ENCODE assay signal across 8 mouse cellular contexts in the genomic region with DNA sequence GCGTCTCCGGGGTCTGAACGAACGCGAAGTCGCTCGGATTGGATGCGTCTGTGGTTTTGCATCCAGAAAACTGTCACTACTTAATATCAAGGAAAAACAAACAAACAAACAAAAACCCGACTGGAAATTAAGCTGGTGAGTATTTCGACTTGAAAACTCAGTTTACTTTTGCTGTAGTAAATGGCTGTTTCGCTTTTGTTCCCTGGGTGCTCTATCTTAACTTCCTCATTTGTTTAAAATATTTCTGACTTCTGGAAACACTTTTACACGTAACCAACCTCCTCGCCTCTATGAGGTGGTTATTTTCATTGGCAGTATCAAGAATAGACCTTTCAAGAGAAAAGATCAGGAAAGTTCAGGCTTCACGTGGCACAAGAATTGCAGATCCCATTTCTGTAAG. TPM values are rescaled to one million over a fixed set of nuclear protein-coding genes. Genes with fewer than 3 reads are reported as not detected.
DNase-seq lines count a peak whose midpoint lies in the region; ATAC-seq and TF ChIP-seq lines count a peak whose summit lies in the region.

No protein-coding gene starts in this region.

- TF ChIP-seq POLR2A in cerebellum, adult 2 months (IDR thresholded peaks at IDR 0.05; ENCODE audit: borderline replicate concordance, insufficient read depth, low read length) = no peak
- no peak for TF ChIP-seq POLR2A in spleen, adult 2 months (IDR thresholded peaks at IDR 0.05; ENCODE audit: low read depth, low read length)

- peak overlapping the region; percentile 91 for H3K4me3 ChIP-seq in cerebellum, adult 2 months (replicated peaks; ENCODE audit: insufficient read depth, low read depth, low read length)
- H3K4me3 ChIP-seq in spleen, adult 2 months (ENCODE audit: extremely low read depth, insufficient read depth, insufficient read length) = peak overlapping the region; percentile 87
- peak overlapping the region; percentile 98 for H3K4me3 ChIP-seq in liver, embryonic 12.5 days
- H3K4me3 ChIP-seq in stomach, postnatal 0 days (ENCODE audit: low read depth, low read length) = peak overlapping the region; percentile 95

- H3K27ac ChIP-seq in cerebellum, adult 2 months (ENCODE audit: insufficient read depth, low read length) = 0 out of 2 replicates have a peak overlapping the region, but pooled peaks have one; percentile 73
- H3K27ac ChIP-seq in spleen, adult 2 months (ENCODE audit: insufficient read depth, low read length) = peak overlapping the region; percentile 98
- peak overlapping the region; percentile 98 for H3K27ac ChIP-seq in liver, embryonic 12.5 days
- H3K27ac ChIP-seq in stomach, postnatal 0 days (replicated peaks) = peak overlapping the region; percentile 97

- H3K27me3 ChIP-seq in cerebellum, adult 2 months (ENCODE audit: control insufficient read depth, insufficient read depth, low read length) = no peaks in the 10 kb centered on the region
- H3K27me3 ChIP-seq in spleen, adult 2 months (ENCODE audit: control insufficient read depth, insufficient read depth, low read length) = no peaks in the 10 kb centered on the region
- H3K27me3 ChIP-seq in liver, embryonic 12.5 days (replicated peaks) = no peaks in the 10 kb centered on the region
- H3K27me3 ChIP-seq in stomach, postnatal 0 days (ENCODE audit: control insufficient read depth, insufficient read depth, low read length) = no peaks in the 10 kb centered on the region

- DNase-seq in cerebellum, adult 2 months = no peak
- DNase-seq in cerebellum, postnatal 36 days = no peak
- DNase-seq in spleen, adult 2 months (ENCODE audit: low read depth in 1 of 2, low spot score in 2 of 2) = no peak
- no peak for DNase-seq in spleen, adult 18-20 months
- DNase-seq in stomach, postnatal 0 days (ENCODE audit: low spot score) = no peak
- DNase-seq in yolk sac, embryonic 10.5 days (ENCODE audit: low spot score) = no peak

- H3K36me3 ChIP-seq in spleen, adult 2 months (ENCODE audit: control insufficient read depth, insufficient read depth, low read length) = peaks cover 16% of the 10 kb centered on the region
- peaks cover 42% of the 10 kb centered on the region for H3K36me3 ChIP-seq in liver, embryonic 12.5 days
- peaks cover 6% of the 10 kb centered on the region for H3K36me3 ChIP-seq in stomach, postnatal 0 days (ENCODE audit: control insufficient read depth, insufficient read depth, low read length)

- H3K4me1 ChIP-seq in cerebellum, adult 2 months (ENCODE audit: control insufficient read depth, insufficient read depth, low read length) = no peaks in the 10 kb centered on the region; the same call in 1 of the 2 replicates
- H3K4me1 ChIP-seq in spleen, adult 2 months (ENCODE audit: control insufficient read depth, insufficient read depth, insufficient read length) = no peaks in the 10 kb centered on the region; the same call in none of the 2 replicates
- H3K4me1 ChIP-seq in liver, embryonic 12.5 days = peaks cover 24% of the 10 kb centered on the region
- H3K4me1 ChIP-seq in stomach, postnatal 0 days (replicated peaks; ENCODE audit: control insufficient read depth, insufficient read depth) = no peaks in the 10 kb centered on the region; the same call in 1 of the 2 replicates

- WGBS in cerebellum, adult 2 months = 7% methylated on average over 14 of the region's 14 CpGs
- under 1% methylated on average over 14 of the region's 14 CpGs for WGBS in spleen, adult 2 months
- WGBS in liver, embryonic 12.5 days (ENCODE audit: insufficient replicate concordance) = 5% methylated on average over 14 of the region's 14 CpGs
- WGBS in stomach, postnatal 0 days = 2% methylated on average over 14 of the region's 14 CpGs

- H3K9me3 ChIP-seq in liver, embryonic 12.5 days (replicated peaks) = no peaks in the 10 kb centered on the region
- H3K9me3 ChIP-seq in stomach, postnatal 0 days (ENCODE audit: control insufficient read depth, low read length) = no peaks in the 10 kb centered on the region

- no peak for TF ChIP-seq EP300 in stomach, postnatal 0 days (optimal IDR thresholded peaks at IDR 0.05)

- peak overlapping the region; percentile 81 for H3K4me2 ChIP-seq in liver, embryonic 12.5 days
- peak overlapping the region; percentile 69 for H3K4me2 ChIP-seq in stomach, postnatal 0 days (replicated peaks; ENCODE audit: low read depth)

- no peak for TF ChIP-seq CTCF in cerebellum, adult 2 months (IDR thresholded peaks at IDR 0.05; ENCODE audit: borderline replicate concordance, insufficient read depth, low read depth, low read length)
- no peak for TF ChIP-seq CTCF in spleen, adult 2 months (IDR thresholded peaks at IDR 0.05; ENCODE audit: extremely low read depth, insufficient read depth, insufficient read length, insufficient replicate concordance)
- no peak for TF ChIP-seq CTCF in stomach, postnatal 0 days (IDR thresholded peaks at IDR 0.05; ENCODE audit: low read depth)

- peak overlapping the region; percentile 87 for H3K9ac ChIP-seq in liver, embryonic 12.5 days
- peak overlapping the region; percentile 94 for H3K9ac ChIP-seq in stomach, postnatal 0 days (ENCODE audit: low read length)

- ATAC-seq in liver, embryonic 12.5 days = no peak
- no peak for ATAC-seq in stomach, postnatal 0 days (ENCODE audit: low FRiP score, low TSS enrichment)
- ATAC-seq in inflammation-experienced regulatory T-cells, adult 6 months = no peak

RNA-seq across cellular contexts. Expression of gene Cggbp1, which starts 1.1 kb away (rescaled TPM):
- polyA plus RNA-seq in cerebellum, adult 2 months (2012; rRNA removed) = 39.3 and 40.4 TPM in 2 replicates
- 6.9 and 7.3 TPM in 2 replicates for polyA plus RNA-seq in spleen, adult 2 months (2012; rRNA removed)
- polyA plus RNA-seq in liver, embryonic 12.5 days (2016; fragmentation: Nextera tagmentation; extraction: Ambion mirVana) = 40.1 and 42.4 TPM in 2 replicates
- polyA plus RNA-seq in stomach, postnatal 0 days (2015; fragmentation: Nextera tagmentation; extraction: Ambion mirVana) = 32.0 and 36.2 TPM in 2 replicates
- 10 to 100 TPM; 33.5 to 79.9 (median 39.7) TPM for polyA plus RNA-seq in inflammation-experienced regulatory T-cells, adult 6 months (2017; shearing (Covaris generic))

RNA-seq across cellular contexts. Expression of gene Zfp654, which starts 1.4 kb away (rescaled TPM):
- polyA plus RNA-seq in cerebellum, adult 2 months (2012; rRNA removed) = 10.3 and 10.4 TPM in 2 replicates
- 0.67 and 0.69 TPM in 2 replicates for polyA plus RNA-seq in spleen, adult 2 months (2012; rRNA removed)
- polyA plus RNA-seq in liver, embryonic 12.5 days (2016; fragmentation: Nextera tagmentation; extraction: Ambion mirVana) = 5.0 and 5.4 TPM in 2 replicates
- polyA plus RNA-seq in stomach, postnatal 0 days (2015; fragmentation: Nextera tagmentation; extraction: Ambion mirVana) = 2.4 and 2.6 TPM in 2 replicates
- polyA plus RNA-seq in inflammation-experienced regulatory T-cells, adult 6 months (2017; shearing (Covaris generic)) = 10 to 100 TPM in 1 of 3 experiments, 1 to 10 TPM in 2; 9.0 to 10.3 (median 9.5) TPM
